Mouse (Mus musculus) MEL (cell line): ENCODE data around the gene Drc3. TPM values are rescaled to one million over a fixed set of nuclear protein-coding genes. Genes with fewer than 3 reads are reported as not detected.

ENCODE experiments used
- DNase-seq: peaks from one replicate; pipeline ENCODE4 v3.0.0; 2011; ENCODE audit warnings: low read depth, low spot score
- H3K27ac ChIP-seq: 2 replicates; pipeline ENCODE4 v1.5.1; 2012; ENCODE audit warnings: low read depth, mild to moderate bottlenecking, control low read depth, low read length, moderate library complexity; ENCODE audit not compliant: control insufficient read depth
- H3K27me3 ChIP-seq, 2 experiments: fragments of 150-350 bp in 1 of 2; sonication (generic) in 1 of 2; 2 replicates each; pipeline ENCODE4 v1.6.1; 2012; ENCODE audit warnings: low read length in 2 of 2, mild to moderate bottlenecking in 2 of 2, improper control_type of control experiment in 1 of 2, moderate library complexity in 1 of 2; ENCODE audit not compliant: insufficient read depth in 2 of 2, control insufficient read depth in 1 of 2
- H3K36me3 ChIP-seq, 2 experiments: 2 replicates each; pipeline ENCODE4 v1.6.1; 2012 to 2014; ENCODE audit warnings: low read length in 2 of 2, improper control_type of control experiment in 1 of 2, inconsistent platforms in 1 of 2, mild to moderate bottlenecking in 1 of 2; ENCODE audit not compliant: insufficient read depth in 2 of 2, control insufficient read depth in 1 of 2
- H3K4me1 ChIP-seq, 2 experiments: fragments of 150-350 bp in 1 of 2; sonication (generic) in 1 of 2; 2 replicates each; pipeline ENCODE4 v1.6.1; 2012; ENCODE audit warnings: low read length in 2 of 2, improper control_type of control experiment in 1 of 2, mild to moderate bottlenecking in 1 of 2; ENCODE audit not compliant: insufficient read depth in 2 of 2, control insufficient read depth in 1 of 2
- H3K4me3 ChIP-seq, 2 experiments: fragments of 150-350 bp in 1 of 2; sonication (generic) in 1 of 2; 2 replicates each; pipeline ENCODE4 v1.5.1; 2012; ENCODE audit warnings: low read depth in 2 of 2, low read length in 2 of 2, mild to moderate bottlenecking in 2 of 2, moderate library complexity in 2 of 2, control low read depth in 1 of 2, improper control_type of control experiment in 1 of 2; ENCODE audit not compliant: control insufficient read depth in 1 of 2, insufficient read depth in 1 of 2
- H3K79me2 ChIP-seq: 2 replicates; pipeline ENCODE4 v1.6.1; 2012; ENCODE audit warnings: mild to moderate bottlenecking, low read length, moderate library complexity; ENCODE audit not compliant: control insufficient read depth, poor library complexity, insufficient read depth
- H3K9ac ChIP-seq: 2 replicates; pipeline ENCODE4 v1.6.1; 2012; ENCODE audit warnings: low read depth, mild to moderate bottlenecking, control low read depth, low read length, moderate library complexity; ENCODE audit not compliant: control insufficient read depth, poor library complexity, severe bottlenecking
- H3K9me3 ChIP-seq: fragments of 150-350 bp; sonication (generic); replicated peaks from 2 replicates; pipeline ENCODE4 v1.6.1; 2012; ENCODE audit warnings: mild to moderate bottlenecking, low read length, improper control_type of control experiment, moderate library complexity; ENCODE audit not compliant: insufficient read depth
- CTCF ChIP-seq, 3 experiments: IDR thresholded peaks in 2 of 3; conservative IDR thresholded peaks in 1 of 3; 2 replicates each; pipeline ENCODE4 v1.5.1; 2011 to 2012; ENCODE audit warnings: low read length in 3 of 3, low read depth in 2 of 3, mild to moderate bottlenecking in 2 of 3, improper control_type of control experiment in 1 of 3, inconsistent platforms in 1 of 3, mixed read lengths in 1 of 3, moderate library complexity in 1 of 3; ENCODE audit not compliant: control insufficient read depth in 1 of 3, insufficient read depth in 1 of 3, poor library complexity in 1 of 3, severe bottlenecking in 1 of 3
- EP300 ChIP-seq, 2 experiments: IDR thresholded peaks; 2 replicates each; pipeline ENCODE4 v1.6.1; 2011; ENCODE audit warnings: improper control_type of control experiment in 2 of 2, low read length in 2 of 2, low read depth in 1 of 2, mild to moderate bottlenecking in 1 of 2
- GABPA ChIP-seq: IDR thresholded peaks from 2 replicates; pipeline ENCODE4 v1.6.1; 2012; ENCODE audit warnings: low read depth, mild to moderate bottlenecking, inconsistent platforms, low read length, improper control_type of control experiment, moderate library complexity
- HCFC1 ChIP-seq: IDR thresholded peaks from 2 replicates; pipeline ENCODE4 v1.6.1; 2012; ENCODE audit warnings: low read depth, mild to moderate bottlenecking, inconsistent platforms, low read length, improper control_type of control experiment, moderate library complexity
- MAZ ChIP-seq: IDR thresholded peaks from 2 replicates; pipeline ENCODE4 v1.6.1; 2012; ENCODE audit warnings: low read depth, mild to moderate bottlenecking, inconsistent platforms, low read length, improper control_type of control experiment
- MEF2A ChIP-seq: IDR thresholded peaks from 2 replicates; pipeline ENCODE4 v1.6.1; 2014; ENCODE audit warnings: low read depth, mild to moderate bottlenecking, inconsistent platforms, low read length, improper control_type of control experiment; ENCODE audit not compliant: poor library complexity, insufficient replicate concordance, severe bottlenecking; ENCODE audit errors: extremely low read depth
- MXI1 ChIP-seq: IDR thresholded peaks from 2 replicates; pipeline ENCODE4 v1.6.1; 2011; ENCODE audit warnings: mild to moderate bottlenecking, low read depth, low read length, improper control_type of control experiment
- NELFE ChIP-seq: IDR thresholded peaks from 2 replicates; pipeline ENCODE4 v1.6.1; 2011; ENCODE audit warnings: low read depth, low read length, improper control_type of control experiment
- NRF1 ChIP-seq: IDR thresholded peaks from 2 replicates; pipeline ENCODE4 v1.6.1; 2014; ENCODE audit warnings: low read depth, mild to moderate bottlenecking, inconsistent platforms, low read length, improper control_type of control experiment, moderate library complexity; ENCODE audit not compliant: poor library complexity, insufficient read depth, severe bottlenecking
- POLR2A ChIP-seq, 2 experiments: IDR thresholded peaks; 2 replicates each; pipeline ENCODE4 v1.6.1; 2011 to 2012; ENCODE audit warnings: low read length in 2 of 2, mild to moderate bottlenecking in 2 of 2, control low read depth in 1 of 2, improper control_type of control experiment in 1 of 2, low read depth in 1 of 2, moderate library complexity in 1 of 2; ENCODE audit not compliant: control insufficient read depth in 1 of 2, insufficient read depth in 1 of 2, poor library complexity in 1 of 2
- POLR2AphosphoS2 ChIP-seq: IDR thresholded peaks from 2 replicates; pipeline ENCODE4 v1.6.1; 2011; ENCODE audit warnings: low read length, improper control_type of control experiment
- SIN3A ChIP-seq: IDR thresholded peaks from 2 replicates; pipeline ENCODE4 v1.6.1; 2012; ENCODE audit warnings: low read length, improper control_type of control experiment, inconsistent platforms
- SMC3 ChIP-seq: IDR thresholded peaks from 2 replicates; pipeline ENCODE4 v1.6.1; 2011; ENCODE audit warnings: low read depth, low read length, improper control_type of control experiment
- UBTF ChIP-seq: IDR thresholded peaks from 2 replicates; pipeline ENCODE4 v1.6.1; 2012; ENCODE audit warnings: low read depth, mild to moderate bottlenecking, inconsistent platforms, low read length, improper control_type of control experiment, moderate library complexity, borderline replicate concordance; ENCODE audit not compliant: insufficient read depth
- USF2 ChIP-seq, 2 experiments: IDR thresholded peaks; 2 replicates each; pipeline ENCODE4 v1.6.1; 2011 to 2012; ENCODE audit warnings: improper control_type of control experiment in 2 of 2, low read length in 2 of 2, borderline replicate concordance in 1 of 2, inconsistent platforms in 1 of 2, low read depth in 1 of 2, mild to moderate bottlenecking in 1 of 2; ENCODE audit not compliant: insufficient read depth in 1 of 2
- ZMIZ1 ChIP-seq: IDR thresholded peaks from 2 replicates; pipeline ENCODE4 v1.6.1; 2012; ENCODE audit warnings: low read depth, mild to moderate bottlenecking, inconsistent platforms, low read length, improper control_type of control experiment, moderate library complexity
- polyA plus RNA-seq, 2 experiments: library from polyadenylated mRNA; stranded (reverse) in 1 of 2; unstranded in 1 of 2; fragments of >175 nt in 1 of 2; fragments of >200 nt in 1 of 2; gene quantifications; 2 replicates each; pipeline versions ENCODE4 v1.2.1 to v1.2.4; 2012; ENCODE audit warnings: low replicate concordance in 2 of 2, low read depth in 1 of 2; ENCODE audit not compliant: insufficient read length in 2 of 2, insufficient read depth in 1 of 2, missing spikeins in 1 of 2
- total RNA-seq: library from RNA; depleted of rRNA; stranded (reverse); fragments of 300-350 nt; gene quantifications from 2 replicates; pipeline ENCODE4 v1.2.3, GENCODE M21; 2012

The Drc3 gene
- total and polyA plus RNA-seq, 3 experiments = 0.69 to 0.91 TPM; not detected in 1

DNA sequence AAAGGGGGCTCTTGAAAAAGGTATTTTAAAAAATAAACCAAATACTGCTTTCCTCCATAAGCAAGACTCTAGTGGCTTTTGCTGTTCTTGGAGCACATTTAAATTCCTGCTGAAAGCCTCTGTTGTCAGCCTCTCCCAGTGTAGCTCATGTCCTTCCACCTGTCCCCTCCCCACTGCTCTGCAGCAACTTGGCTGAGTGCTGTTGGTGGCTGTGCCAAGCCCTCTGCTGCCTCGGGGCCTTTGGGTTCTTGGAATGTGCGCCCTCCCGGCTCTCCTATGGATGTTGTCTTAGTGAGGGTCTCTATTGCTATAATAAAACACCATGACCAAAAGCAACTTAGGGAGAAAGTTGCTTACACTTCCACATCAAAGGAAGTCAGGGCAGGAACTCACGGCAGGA lies 16.3 kb downstream of the Drc3 start:
- H3K79me2 ChIP-seq = no peaks in the 10 kb centered on the region
- no peak overlapping the region for H3K9ac ChIP-seq
- H3K36me3 ChIP-seq = no peaks in the 10 kb centered on the region
- no peak overlapping the region for H3K4me3 ChIP-seq
- H3K9me3 ChIP-seq = no peaks in the 10 kb centered on the region
- H3K27me3 ChIP-seq = peaks cover 0 to 5% of the 10 kb centered on the region in 2 experiments; a peak in 3 of 4 replicates
- no peak overlapping the region for H3K27ac ChIP-seq
- TF ChIP-seq HCFC1 = no peak
- no peak for TF ChIP-seq MEF2A
- TF ChIP-seq SMC3 = no peak
- no peak for TF ChIP-seq MAZ
- DNase-seq = no peak
- no peaks in the 10 kb centered on the region for H3K4me1 ChIP-seq

DNA sequence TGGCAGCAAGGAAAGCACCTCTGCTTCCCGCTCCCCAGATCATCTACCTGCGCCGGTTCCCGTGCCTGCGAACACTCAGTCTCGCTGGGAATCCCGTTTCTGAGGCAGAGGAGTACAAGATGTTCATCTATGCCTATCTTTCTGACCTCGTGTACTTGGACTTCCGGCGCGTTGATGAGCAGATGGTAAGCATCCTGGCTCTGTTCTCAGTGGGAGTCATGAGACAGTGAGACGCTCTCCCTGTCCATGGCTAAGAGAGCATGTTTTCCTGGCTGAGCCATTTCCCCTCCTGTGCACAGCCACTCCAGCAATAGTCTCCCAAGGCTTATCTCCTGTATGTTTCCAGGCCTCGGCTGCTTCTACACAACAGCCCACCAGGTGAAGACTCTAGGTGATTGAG lies 17.3 kb downstream of the Drc3 start:
- TF ChIP-seq SIN3A (no peak), MAZ (no peak), NELFE (no peak), CTCF (IDR thresholded peaks at IDR 0.05 in 2 of 3, conservative IDR thresholded peaks at IDR 0.05 in 1 of 3; ENCODE audit: control insufficient read depth in 1 of 3, insufficient read depth in 1 of 3, low read depth in 2 of 3, low read length in 3 of 3, poor library complexity in 1 of 3, severe bottlenecking in 1 of 3) (no peak), POLR2A (IDR thresholded peaks at IDR 0.05; ENCODE audit: control insufficient read depth in 1 of 2, insufficient read depth in 1 of 2, low read depth in 1 of 2, low read length in 2 of 2, poor library complexity in 1 of 2) (no peak), NRF1 (no peak), EP300 (IDR thresholded peaks at IDR 0.05; ENCODE audit: low read depth in 1 of 2, low read length in 2 of 2) (no peak), ZMIZ1 (no peak), USF2 (IDR thresholded peaks at IDR 0.05; ENCODE audit: borderline replicate concordance in 1 of 2, insufficient read depth in 1 of 2, low read depth in 1 of 2, low read length in 2 of 2) (no peak), MEF2A (no peak), HCFC1 (no peak), UBTF (no peak), POLR2AphosphoS2 (no peak), MXI1 (no peak), GABPA (no peak)

More for the DNA sequence above, 17.3 kb downstream of the Drc3 start:
- Histone ChIP-seq H3K36me3 (no peaks in the 10 kb centered on the region), H3K4me3 (no peak overlapping the region), H3K9me3 (no peaks in the 10 kb centered on the region), H3K4me1 (no peaks in the 10 kb centered on the region), H3K27ac (no peak overlapping the region), H3K27me3 (peaks cover 0 to 5% of the 10 kb centered on the region in 2 experiments; a peak in 3 of 4 replicates), H3K79me2 (no peaks in the 10 kb centered on the region), H3K9ac (no peak overlapping the region)
- DNase-seq = no peak
